Mouse (Mus musculus) forebrain, postnatal 0 days (tissue): ENCODE data around the gene Lars2. TPM values are rescaled to one million over a fixed set of nuclear protein-coding genes. Genes with fewer than 3 reads are reported as not detected.

Experiments
- ATAC-seq: fragments of 200-750 bp; cut with Nextera tagmentation; 2 replicates; pipeline ENCODE4 v1.8.0; 2017; ENCODE audit warnings: mild to moderate bottlenecking, moderate library complexity
- DNase-seq: peaks from one replicate; pipeline ENCODE4 v3.0.0-alpha.2; 2015
- H3K27ac ChIP-seq: fragments of 300-500 bp; sonication (generic); 2 replicates; pipeline ENCODE4 v1.5.1; 2014; ENCODE audit warnings: low read depth, mild to moderate bottlenecking, antibody characterized with exemption, low read length, moderate library complexity, mixed read lengths
- H3K27me3 ChIP-seq: fragments of 300-500 bp; sonication (generic); 2 replicates; pipeline ENCODE4 v1.6.1; 2014; ENCODE audit warnings: mild to moderate bottlenecking, low read length, mixed read lengths; ENCODE audit not compliant: insufficient read depth
- H3K36me3 ChIP-seq: fragments of 300-500 bp; sonication (generic); 2 replicates; pipeline ENCODE4 v1.6.1; 2014; ENCODE audit warnings: mild to moderate bottlenecking, moderate library complexity; ENCODE audit not compliant: insufficient read depth
- H3K4me1 ChIP-seq: fragments of 300-500 bp; sonication (generic); 2 replicates; pipeline ENCODE4 v1.6.1; 2014; ENCODE audit warnings: antibody characterized with exemption; ENCODE audit not compliant: insufficient read depth
- H3K4me2 ChIP-seq: fragments of 300-500 bp; sonication (generic); 2 replicates; pipeline ENCODE4 v1.6.1; 2014; ENCODE audit warnings: low read depth, mild to moderate bottlenecking, moderate library complexity
- H3K4me3 ChIP-seq: fragments of 300-500 bp; sonication (generic); 2 replicates; pipeline ENCODE4 v1.5.1; 2014; ENCODE audit warnings: low read depth, low read length, mixed read lengths
- H3K9ac ChIP-seq: fragments of 300-500 bp; sonication (generic); 2 replicates; pipeline ENCODE4 v1.6.1; 2014; ENCODE audit warnings: mild to moderate bottlenecking
- H3K9me3 ChIP-seq: fragments of 300-500 bp; sonication (generic); 2 replicates; pipeline ENCODE4 v1.6.1; 2016; ENCODE audit warnings: low read length
- CTCF ChIP-seq: sonication (generic); IDR thresholded peaks from 2 replicates; pipeline ENCODE4 v1.5.1; 2016; ENCODE audit warnings: antibody characterized with exemption, control low read depth, low read depth
- WGBS: fragments of 180-500 bp; shearing (Covaris S2); extraction: QIAGEN DNeasy Blood & Tissue Kit; methylation state at CpG from one replicate; pipeline ENCODE4 v1.1.7; 2014; 5-methylcytosine and 5-hydroxymethylcytosine counted together
- polyA plus RNA-seq: library from polyadenylated mRNA; unstranded; fragments of >200 nt; fragmentation: Nextera tagmentation; extraction: Ambion mirVana; gene quantifications from 2 replicates; pipeline ENCODE4 v1.2.1, GENCODE M21; 2015
- total RNA-seq: library from RNA; depleted of rRNA; stranded (reverse); fragments of >200 nt; gene quantifications from 2 replicates; pipeline ENCODE4 v1.2.3, GENCODE M21; 2014

Lars2 gene
- total and polyA plus RNA-seq, 2 experiments from 2014 or later: 83.3 to 876 TPM

GRCm38 (mm10) chr9:123481136-123481535 is 114.4 kb downstream of the Lars2 start:
- Histone ChIP-seq H3K27ac (no peak overlapping the region), H3K9ac (no peak overlapping the region), H3K36me3 (no peaks in the 10 kb centered on the region), H3K9me3 (no peaks in the 10 kb centered on the region), H3K4me3 (no peak overlapping the region), H3K27me3 (no peaks in the 10 kb centered on the region), H3K4me1 (0 out of 2 replicates have a peak, but pooled peaks cover 3% of the 10 kb centered on the region), H3K4me2 (peak overlapping the region; percentile 24; the same call in 1 of the 2 replicates)
- 64% methylated on average over 7 of the region's 7 CpGs for WGBS
- no peak for TF ChIP-seq CTCF
- DNase-seq (no peak), ATAC-seq (no peak)

- no peak for ATAC-seq
- DNase-seq: no peak
- H3K9ac ChIP-seq: no peak overlapping the region
- no peaks in the 10 kb centered on the region for H3K27me3 ChIP-seq
- WGBS: 96% methylated on average over 1 of the region's 1 CpGs
- 0 out of 2 replicates have a peak, but pooled peaks cover 3% of the 10 kb centered on the region for H3K4me1 ChIP-seq
- no peak overlapping the region for H3K4me2 ChIP-seq
- TF ChIP-seq CTCF: no peak
- no peaks in the 10 kb centered on the region for H3K9me3 ChIP-seq
- H3K36me3 ChIP-seq: no peaks in the 10 kb centered on the region
- no peak overlapping the region for H3K4me3 ChIP-seq
- no peak overlapping the region for H3K27ac ChIP-seq
Measured at GRCm38 (mm10) chr9:123483598-123483997, 116.9 kb downstream of the Lars2 start.

- Histone ChIP-seq H3K9me3 (no peaks in the 10 kb centered on the region), H3K4me1 (no peaks in the 10 kb centered on the region), H3K27ac (no peak overlapping the region), H3K4me2 (no peak overlapping the region), H3K27me3 (no peaks in the 10 kb centered on the region), H3K9ac (no peak overlapping the region), H3K4me3 (no peak overlapping the region), H3K36me3 (no peaks in the 10 kb centered on the region)
- no peak for ATAC-seq
- TF ChIP-seq CTCF: no peak
- 95% methylated on average over 3 of the region's 3 CpGs for WGBS
- DNase-seq: no peak
Measured at GRCm38 (mm10) chr9:123484830-123485229, 118.1 kb downstream of the Lars2 start.

GRCm38 (mm10) chr9:123485561-123485960 is 118.8 kb downstream of the Lars2 start:
- no peak overlapping the region for H3K9ac ChIP-seq
- DNase-seq (no peak), ATAC-seq (no peak)
- H3K9me3 ChIP-seq: no peaks in the 10 kb centered on the region
- no peaks in the 10 kb centered on the region for H3K36me3 ChIP-seq
- no peak overlapping the region for H3K4me3 ChIP-seq
- no peak overlapping the region for H3K27ac ChIP-seq
- TF ChIP-seq CTCF: no peak
- no peaks in the 10 kb centered on the region for H3K4me1 ChIP-seq
- WGBS: 91% methylated on average over 4 of the region's 4 CpGs
- no peaks in the 10 kb centered on the region for H3K27me3 ChIP-seq
- H3K4me2 ChIP-seq: no peak overlapping the region

GRCm38 (mm10) chr9:123486635-123487034 is 119.9 kb downstream of the Lars2 start:
- ATAC-seq: no peak
- 85% methylated on average over 3 of the region's 3 CpGs for WGBS
- Histone ChIP-seq H3K4me2 (no peak overlapping the region), H3K4me1 (no peaks in the 10 kb centered on the region), H3K27ac (no peak overlapping the region), H3K9ac (no peak overlapping the region), H3K9me3 (no peaks in the 10 kb centered on the region), H3K4me3 (no peak overlapping the region), H3K27me3 (no peaks in the 10 kb centered on the region), H3K36me3 (no peaks in the 10 kb centered on the region)
- no peak for TF ChIP-seq CTCF
- DNase-seq: no peak

- Histone ChIP-seq H3K27ac (no peak overlapping the region), H3K4me1 (no peaks in the 10 kb centered on the region), H3K9ac (no peak overlapping the region), H3K4me2 (no peak overlapping the region), H3K36me3 (no peaks in the 10 kb centered on the region), H3K27me3 (no peaks in the 10 kb centered on the region), H3K9me3 (no peaks in the 10 kb centered on the region), H3K4me3 (no peak overlapping the region)
- 77% methylated on average over 2 of the region's 2 CpGs for WGBS
- DNase-seq (no peak), ATAC-seq (no peak)
- TF ChIP-seq CTCF: no peak
Measured at GRCm38 (mm10) chr9:123489073-123489472, 122.3 kb downstream of the Lars2 start.

- DNase-seq: no peak
- 76% methylated on average over 9 of the region's 9 CpGs for WGBS
- no peak overlapping the region for H3K27ac ChIP-seq
Measured at GRCm38 (mm10) chr9:123489727-123490343, 123.1 kb downstream of the Lars2 start.

More at GRCm38 (mm10) chr9:123489727-123490343, 123.1 kb downstream of the Lars2 start:
- TF ChIP-seq CTCF: no peak
- Histone ChIP-seq H3K27me3 (no peaks in the 10 kb centered on the region), H3K9me3 (no peaks in the 10 kb centered on the region), H3K4me3 (no peak overlapping the region), H3K9ac (no peak overlapping the region), H3K4me1 (no peaks in the 10 kb centered on the region), H3K4me2 (no peak overlapping the region), H3K36me3 (no peaks in the 10 kb centered on the region)
- ATAC-seq: no peak
